Mouse (Mus musculus): ENCODE measurements around the gene 4921524J17Rik. TPM values are rescaled to one million over a fixed set of nuclear protein-coding genes. Genes with fewer than 3 reads are reported as not detected.
A peak's percentile ranks its signal among the peaks of the same experiment; 100 is the strongest.

4921524J17Rik gene
- total RNA-seq, 2 experiments from 2014 or later: 17.3 to 22.7 TPM

DNA sequence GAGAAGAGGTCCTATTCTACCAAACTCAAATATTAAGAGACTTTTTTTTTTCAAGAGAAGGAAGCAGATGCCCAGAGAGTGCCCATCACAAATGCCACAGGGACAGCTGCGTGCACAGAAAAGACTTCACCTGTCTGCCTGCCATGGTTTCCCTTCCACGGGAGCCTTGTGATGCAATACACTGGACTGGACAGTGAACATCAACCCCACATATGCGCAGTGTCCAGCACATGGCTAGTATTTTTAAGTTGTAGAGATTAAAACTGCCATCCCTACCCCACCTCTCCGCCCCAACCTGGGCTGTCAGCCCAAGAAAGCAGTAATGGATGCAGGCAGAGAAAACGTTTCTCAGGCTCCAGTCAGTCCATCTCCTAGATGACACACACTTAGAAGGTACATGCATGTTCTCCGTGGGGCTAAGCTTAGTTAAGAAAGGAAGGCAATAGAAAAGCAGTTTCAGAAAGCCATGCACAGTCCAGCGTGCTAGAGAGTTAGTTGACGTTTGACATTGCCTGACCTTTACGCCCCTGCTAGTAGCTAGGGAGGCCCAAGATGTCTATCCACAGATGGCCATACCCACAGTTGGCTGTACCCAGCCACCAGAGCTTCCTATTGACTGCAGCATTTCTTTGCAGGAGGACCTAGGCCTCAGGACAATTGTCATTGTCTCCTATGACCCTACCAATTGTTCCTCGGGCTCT, 52.4 kb downstream of the 4921524J17Rik start:
- no peak for DNase-seq

- DNase-seq: peak; percentile 68
Measured at GRCm38 (mm10) chr8:85379142-85379781, 53.4 kb downstream of the 4921524J17Rik start.

GRCm38 (mm10) chr8:85376516-85376915, 56.1 kb downstream of the 4921524J17Rik start:
- peak; percentile 23 for DNase-seq

DNA sequence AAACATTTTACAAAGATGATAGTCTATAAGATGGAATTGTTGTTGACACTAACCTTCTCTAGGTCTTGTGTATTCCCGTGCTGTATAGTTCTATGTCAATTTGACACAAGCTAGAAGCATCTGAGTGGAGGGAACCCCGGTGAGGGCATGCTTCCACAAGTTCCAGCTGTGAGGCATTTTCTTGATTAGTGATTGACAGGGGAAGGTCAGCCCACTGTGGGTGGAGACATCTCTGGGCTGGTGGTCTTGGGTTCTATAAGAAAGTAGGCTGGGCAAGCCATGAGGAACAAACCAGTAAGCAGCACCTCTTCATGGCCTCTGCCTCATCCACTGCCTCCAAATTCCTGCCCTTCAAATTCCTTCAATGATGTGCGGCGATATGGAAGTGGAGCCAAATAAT, 58.3 kb downstream of the 4921524J17Rik start:
- DNase-seq: no peak

- DNase-seq: no peak
Measured at GRCm38 (mm10) chr8:85373435-85374039, 59.1 kb downstream of the 4921524J17Rik start.

DNA sequence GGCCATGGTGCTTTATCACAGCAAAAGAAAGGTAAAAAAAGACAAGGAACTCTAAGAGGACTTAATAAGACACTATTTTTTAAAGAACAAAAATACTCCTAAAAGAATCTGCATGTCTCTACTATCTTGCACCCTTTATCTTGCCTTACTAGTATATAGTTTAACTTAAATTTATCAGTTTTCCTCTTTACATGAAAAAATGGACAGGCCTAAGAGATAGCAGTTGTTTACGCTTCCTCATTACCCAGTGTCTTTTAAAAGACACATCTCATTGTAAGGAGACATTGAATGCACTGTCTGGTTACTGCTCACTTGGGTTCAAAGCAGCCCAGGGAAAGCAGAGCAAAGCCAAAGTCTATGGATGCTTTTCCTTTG, 60.2 kb downstream of the 4921524J17Rik start:
- no peak for DNase-seq

- DNase-seq: no peak
Measured at GRCm38 (mm10) chr8:85371736-85372464, 60.7 kb downstream of the 4921524J17Rik start.

DNA sequence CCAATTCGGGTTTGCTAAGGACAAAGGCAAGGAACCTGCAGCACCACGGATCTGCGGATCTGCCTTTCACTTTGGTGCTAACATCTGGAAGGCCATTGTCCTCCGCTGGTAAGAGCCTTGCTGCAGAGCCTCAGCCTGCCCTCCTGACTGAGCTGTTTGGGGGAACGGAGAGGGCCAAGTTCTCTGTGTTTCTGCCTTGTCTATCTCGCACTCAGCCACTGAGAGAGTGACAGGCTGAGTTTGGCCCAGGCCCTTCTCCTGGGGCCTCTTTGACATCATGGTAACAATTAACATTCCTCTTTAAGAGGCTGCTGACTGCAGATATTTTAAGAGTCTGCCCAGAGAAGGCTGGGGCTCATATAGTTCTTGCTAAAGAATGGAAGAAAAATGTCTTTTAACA, 67.5 kb downstream of the 4921524J17Rik start:
- DNase-seq: peak; percentile 78

- DNase-seq: peak; percentile 49
Measured at GRCm38 (mm10) chr8:85364628-85365027, 68.0 kb downstream of the 4921524J17Rik start.

DNA sequence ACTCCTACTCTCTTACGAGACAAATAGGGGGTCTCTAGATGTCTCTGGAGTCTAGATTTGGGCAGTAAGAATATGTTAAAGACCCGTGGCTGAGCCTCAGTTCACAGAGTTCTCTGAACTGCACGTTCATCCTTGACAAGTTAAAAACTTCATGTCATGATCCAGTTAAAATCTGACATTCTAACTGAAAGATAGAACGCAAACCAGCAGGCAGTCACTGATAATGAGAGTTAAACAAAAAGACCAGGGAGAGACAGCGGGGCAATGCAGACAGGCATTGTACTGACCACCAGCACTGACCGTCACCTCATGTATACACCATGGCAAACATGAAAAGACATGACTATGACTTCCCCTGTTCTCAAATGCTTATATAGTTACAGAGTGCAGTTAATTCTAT, 69.2 kb downstream of the 4921524J17Rik start:
- DNase-seq: no peak

- DNase-seq: no peak
Measured at GRCm38 (mm10) chr8:85362211-85362610, 70.4 kb downstream of the 4921524J17Rik start.

Other genes starting within 250 kb of the 4921524J17Rik start
- gene Olfr371, start 206.8 kb downstream of the 4921524J17Rik start, total RNA-seq (2021): not detected
- 10 to 100 TPM; 27.7 to 30.3 TPM for gene Orc6, start 133.2 kb downstream of the 4921524J17Rik start, total RNA-seq (2021)
- 10 to 100 TPM; 74.5 to 78.3 TPM for gene Vps35, start 133.0 kb downstream of the 4921524J17Rik start, total RNA-seq (2021)
- gene Mylk3, start 46.5 kb downstream of the 4921524J17Rik start, total RNA-seq (2021): 100 to 1,000 TPM; 245 to 262 TPM
- 1 to 10 TPM; 8.5 to 9.2 TPM for gene Gpt2, start 59.7 kb upstream of the 4921524J17Rik start, total RNA-seq (2021)
- 100 to 1,000 TPM; 184 to 192 TPM for gene Dnaja2, start 122.5 kb upstream of the 4921524J17Rik start, total RNA-seq (2021)